Mouse (Mus musculus) cortical plate, adult 2 months (tissue): Measurements from ENCODE around the gene Dido1.

ENCODE experiments used
- CTCF ChIP-seq: fragments of 200-500 bp; IDR thresholded peaks from 2 replicates; pipeline ENCODE4 v1.5.1; 2011; ENCODE audit warnings: mild to moderate bottlenecking, control low read depth, low read length; ENCODE audit not compliant: insufficient read depth; ENCODE audit errors: extremely low read depth
- POLR2A ChIP-seq: fragments of 200-500 bp; IDR thresholded peaks from 2 replicates; pipeline ENCODE4 v1.6.1; 2011; ENCODE audit warnings: mild to moderate bottlenecking, low read length, control low read depth; ENCODE audit not compliant: insufficient read depth; ENCODE audit errors: extremely low read depth

DNA sequence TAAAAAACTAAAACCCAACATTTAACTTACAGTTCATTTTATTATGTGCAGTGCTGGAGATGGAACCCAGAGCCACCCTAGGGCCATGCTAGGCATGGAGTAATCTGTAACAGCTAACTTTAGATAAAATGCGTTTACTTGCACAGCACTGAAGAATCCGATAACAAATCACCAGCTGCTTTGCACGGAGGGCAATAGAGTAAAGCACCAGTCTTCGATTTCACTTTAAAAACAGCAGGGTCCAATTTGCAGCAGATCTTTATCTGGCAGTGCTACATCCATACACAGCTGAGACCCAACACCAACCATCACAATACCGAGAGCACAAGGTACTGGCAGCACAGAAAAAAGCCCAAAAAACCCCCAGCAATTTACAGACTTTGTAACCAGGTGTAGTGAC lies 6.6 kb downstream of the Dido1 start:
- no peak for TF ChIP-seq CTCF
- TF ChIP-seq POLR2A = no peak
